Mouse (Mus musculus) left cerebral cortex, adult 6 months (tissue): ENCODE results near the gene Cox8b. TPM values are rescaled to one million over a fixed set of nuclear protein-coding genes. Genes with fewer than 3 reads are reported as not detected.

Experiments
- long read RNA-seq, 2 experiments: library from polyadenylated mRNA; unstranded; transcript quantifications; one replicate each; pipeline ENCODE4 v2.0.0; 2019 to 2020
- polyA plus RNA-seq: library from polyadenylated mRNA; unstranded; fragments of <200 nt; fragmentation: Nextera tagmentation; gene quantifications from 2 replicates; pipeline ENCODE4 v1.2.3, GENCODE M21; 2021

The Cox8b gene
- 1.3 and 2.4 TPM in 2 replicates for polyA plus RNA-seq
- long read RNA-seq, experiment 1, partial matches to known transcripts = 0 of 1 reads
- long read RNA-seq, experiment 1, other reads (novel, unspliced or antisense) = 0 of 1 reads
- long read RNA-seq, experiment 2, partial matches to known transcripts = 0 of 1 reads
- long read RNA-seq, experiment 2, other reads (novel, unspliced or antisense) = 0 of 1 reads

DNA sequence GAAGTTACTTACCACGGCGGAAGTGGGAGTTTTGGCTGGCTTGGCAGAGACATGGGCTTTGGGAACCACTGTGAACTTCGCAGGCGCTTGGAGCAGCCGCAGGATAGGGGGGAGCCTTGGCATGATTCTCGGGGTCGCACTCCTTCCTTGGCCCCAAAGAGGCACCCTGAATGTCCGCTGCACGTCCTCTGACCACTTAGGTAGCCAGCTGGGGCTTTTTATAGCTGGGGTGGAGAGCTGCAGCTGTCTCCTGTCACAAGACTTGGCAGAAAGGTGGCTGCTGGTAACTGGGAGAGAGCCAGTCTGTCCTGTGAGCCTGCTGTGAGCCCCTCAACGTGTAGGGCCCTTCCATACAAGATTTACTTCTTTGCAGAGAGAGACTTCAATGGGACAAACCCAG, at the start of gene Cox8b:
Cox8b (minus strand) TSS at position 227 of the 400 bp plus-strand sequence.

DNA sequence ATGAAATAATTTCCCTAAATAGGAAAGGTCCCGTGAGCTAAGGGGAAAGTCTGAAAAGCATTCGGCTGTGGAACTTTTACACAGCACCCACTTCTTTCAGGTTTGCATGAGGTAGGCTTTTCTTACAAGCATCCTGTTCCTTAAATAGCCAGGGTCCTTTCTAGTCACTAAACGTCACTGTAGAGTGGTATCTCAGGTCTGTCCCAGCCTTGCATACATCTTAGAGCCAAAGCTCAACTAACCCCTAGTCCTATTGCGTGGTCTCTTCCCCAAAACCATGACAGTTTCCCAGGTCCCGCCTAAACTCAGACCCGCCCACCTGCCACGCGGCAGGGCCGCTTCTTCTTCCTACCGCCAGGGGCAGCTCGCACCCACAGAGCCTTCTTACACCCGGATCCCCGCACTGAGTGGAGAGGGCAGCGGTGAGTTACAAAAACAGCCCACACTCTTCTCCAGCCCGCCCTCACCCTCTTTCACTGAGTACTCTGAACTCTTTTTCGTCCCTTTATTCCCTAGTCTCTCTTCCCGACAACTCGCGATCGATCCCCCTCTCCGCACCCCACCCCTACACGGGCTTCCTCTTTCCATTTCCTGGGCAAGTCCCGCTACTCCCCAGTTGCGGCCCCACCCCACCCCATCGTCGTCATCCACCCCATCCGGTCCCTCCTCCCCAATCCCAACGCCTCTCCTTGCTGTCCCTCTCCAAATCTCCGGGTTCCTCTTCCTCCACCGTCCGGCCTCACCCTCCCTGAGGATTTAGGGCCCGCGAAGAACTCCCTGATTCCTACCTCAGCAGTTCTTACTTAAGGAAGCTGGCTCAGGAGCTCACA, 41.2 kb upstream of the Cox8b start, which contains the start of gene Pgghg:
Pgghg (plus strand) TSS at position 170 of the 830 bp plus-strand sequence.

GRCm38 (mm10) chr7:140920418-140921029, 20.3 kb upstream of the Cox8b start, which contains the start of gene Nlrp6:
Gene Nlrp6 (plus strand): TSS chr7:140920902.

DNA sequence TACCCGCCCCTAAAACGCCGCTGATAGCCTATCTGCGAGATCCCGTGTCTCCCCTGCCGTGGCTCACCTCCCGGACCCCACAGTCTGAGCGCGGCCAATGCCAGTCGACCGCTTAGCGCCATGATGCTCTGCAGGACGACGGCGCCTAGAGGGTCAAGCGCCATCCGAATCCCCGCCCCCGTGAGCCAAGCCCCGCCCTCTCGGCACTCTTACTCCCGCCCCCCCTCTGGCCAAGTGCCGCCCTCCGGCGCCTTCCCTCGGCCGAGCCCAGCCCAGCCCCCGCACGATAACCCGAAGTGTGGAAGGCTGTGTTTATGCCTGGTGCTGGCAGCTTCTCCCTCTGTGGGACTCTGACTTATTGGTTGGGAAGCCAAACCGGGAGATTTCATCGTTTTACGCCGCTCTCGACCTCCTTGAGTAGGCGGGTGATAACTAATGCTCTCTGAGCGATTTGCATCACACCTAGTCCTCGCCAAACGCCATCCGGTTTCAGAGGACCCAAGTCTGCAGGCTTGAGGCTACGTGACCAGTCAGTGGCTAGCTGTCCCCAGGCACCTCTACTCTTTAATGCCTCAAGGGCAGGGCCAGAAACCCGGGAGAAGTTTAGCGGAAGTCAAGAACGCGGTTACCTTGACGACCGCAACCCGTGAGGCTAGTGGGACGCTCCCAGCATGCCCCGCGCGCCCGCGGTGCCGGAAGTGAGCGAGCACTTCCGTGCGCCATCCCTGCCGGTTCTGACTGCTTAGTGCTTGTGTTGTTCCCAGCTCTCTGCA, 18.4 kb downstream of the Cox8b start, which contains the start of the genes Psmd13 and Sirt3:
Psmd13 (plus strand) TSS at position 273 of the 773 bp plus-strand sequence.
Sirt3 (minus strand) TSS at position 614 of the 773 bp plus-strand sequence.

DNA sequence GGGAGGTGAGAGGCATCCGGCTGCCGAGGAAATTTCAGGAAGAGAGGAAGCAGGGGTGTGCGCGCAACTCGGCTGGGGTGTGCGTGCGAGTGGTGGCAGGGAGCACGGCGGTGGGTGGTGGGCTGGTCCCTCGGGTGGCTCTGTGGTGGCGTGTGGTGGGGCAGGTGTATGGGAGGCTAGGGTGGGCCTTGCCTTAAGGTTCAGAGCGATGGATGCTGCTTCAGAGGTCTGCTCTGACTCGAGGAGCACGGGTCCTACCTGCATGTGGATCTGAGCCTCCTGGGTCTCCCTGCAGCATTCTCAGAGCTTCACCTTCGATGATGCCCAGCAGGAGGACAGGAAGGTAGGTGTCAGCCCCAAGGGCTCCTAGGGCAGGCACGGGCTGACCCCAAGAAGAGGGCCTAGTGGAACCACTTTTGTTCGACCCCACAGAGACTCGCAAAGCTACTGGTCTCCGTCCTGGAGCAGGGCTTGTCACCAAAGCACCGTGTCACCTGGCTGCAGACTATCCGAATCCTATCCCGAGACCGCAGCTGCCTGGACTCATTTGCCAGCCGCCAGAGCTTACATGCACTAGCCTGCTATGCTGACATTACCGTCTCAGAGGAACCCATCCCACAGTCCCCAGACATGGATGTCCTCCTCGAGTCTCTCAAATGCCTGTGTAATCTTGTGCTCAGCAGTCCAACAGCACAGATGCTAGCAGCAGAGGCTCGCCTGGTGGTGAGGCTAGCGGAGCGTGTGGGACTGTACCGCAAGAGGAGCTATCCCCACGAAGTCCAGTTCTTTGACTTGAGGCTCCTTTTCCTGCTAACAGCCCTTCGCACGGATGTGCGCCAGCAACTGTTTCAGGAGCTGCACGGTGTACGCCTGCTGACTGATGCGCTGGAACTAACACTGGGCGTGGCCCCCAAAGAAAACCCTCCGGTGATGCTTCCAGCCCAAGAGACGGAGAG, 42.4 kb downstream of the Cox8b start, which contains the start of gene Bet1l:
Bet1l (minus strand) TSS at position 28 of the 956 bp plus-strand sequence.

GRCm38 (mm10) chr7:140856785-140857549, 43.3 kb downstream of the Cox8b start, which contains the start of gene Ric8a:
Gene Ric8a (plus strand): TSS chr7:140856957.

DNA sequence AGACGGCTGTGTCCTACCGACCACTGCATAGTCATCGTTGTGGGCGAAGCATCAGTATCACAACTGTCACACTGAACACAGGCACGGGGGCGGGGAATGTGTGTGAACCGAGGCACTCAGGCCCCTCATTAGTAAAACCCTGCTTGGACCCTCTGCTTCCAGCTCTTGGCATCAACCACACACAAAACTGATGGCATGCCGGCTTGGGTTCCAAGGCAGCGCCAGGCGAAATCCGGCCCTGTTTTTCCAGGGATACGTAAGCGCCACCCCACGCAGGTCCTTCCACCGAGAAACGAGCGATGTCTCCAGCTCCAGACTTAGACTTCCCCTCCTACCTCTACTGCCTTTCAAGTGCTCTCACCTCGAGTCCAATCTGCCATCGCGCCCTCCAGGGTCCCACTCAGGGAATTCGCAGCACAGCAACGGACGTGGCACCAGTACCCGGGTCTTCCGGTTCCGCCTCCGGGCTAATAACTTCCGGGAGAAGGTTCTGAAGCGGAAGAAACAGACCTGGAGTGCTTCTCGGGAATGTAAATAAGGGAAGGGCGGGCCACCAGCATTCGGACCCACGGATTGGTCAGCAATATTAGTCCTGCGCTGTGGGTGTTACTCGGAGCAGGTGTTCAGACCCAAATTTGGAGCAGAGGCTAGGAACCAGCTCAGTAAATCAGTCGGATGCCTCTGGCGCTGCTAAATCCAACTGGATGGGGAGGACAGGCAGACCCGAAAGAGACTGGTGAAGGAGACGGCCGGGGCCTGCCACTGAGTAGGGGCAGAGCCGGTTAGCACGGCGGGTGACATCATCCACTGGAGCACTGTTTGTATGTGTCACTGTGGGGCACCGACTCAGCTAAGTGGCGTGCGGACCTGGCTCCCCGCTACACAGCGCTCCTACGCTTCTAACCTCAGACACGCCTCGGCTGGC, 44.1 kb downstream of the Cox8b start, which contains the start of gene Gm45785:
Gm45785 (minus strand) TSS at position 472 of the 925 bp plus-strand sequence.

Other genes starting within 250 kb of the Cox8b start
- 0.18 and 0.56 TPM in 2 replicates for gene Olfr539, start 240.5 kb downstream of the Cox8b start, polyA plus RNA-seq
- gene Olfr45, start 218.5 kb downstream of the Cox8b start, polyA plus RNA-seq = not detected in 2 replicates
- gene Olfr541, start 203.2 kb downstream of the Cox8b start, polyA plus RNA-seq = not detected in 2 replicates
- 0.67 and 1.3 TPM in 2 replicates for gene Cyp2e1, start 136.7 kb downstream of the Cox8b start, polyA plus RNA-seq
- 0.13 TPM in 1 of 2 replicates, not detected in the other for gene Syce1, start 112.6 kb downstream of the Cox8b start, polyA plus RNA-seq
- 12.4 and 16.1 TPM in 2 replicates for gene Zfp941, start 78.3 kb downstream of the Cox8b start, polyA plus RNA-seq
- gene Urah, start 65.4 kb downstream of the Cox8b start, polyA plus RNA-seq = 5.4 and 7.9 TPM in 2 replicates
- gene Scgb1c1, start 54.9 kb downstream of the Cox8b start, polyA plus RNA-seq = not detected in 2 replicates
- gene Odf3, start 52.6 kb downstream of the Cox8b start, polyA plus RNA-seq = 0.09 TPM in 1 of 2 replicates, not detected in the other
- 0.92 TPM in 1 of 2 replicates, not detected in the other for gene Gm45785, start 44.1 kb downstream of the Cox8b start, polyA plus RNA-seq
- gene Ric8a, start 43.5 kb downstream of the Cox8b start, polyA plus RNA-seq = 48.8 and 56.4 TPM in 2 replicates
- 76.3 and 90.2 TPM in 2 replicates for gene Bet1l, start 42.9 kb downstream of the Cox8b start, polyA plus RNA-seq
- 90.3 and 118 TPM in 2 replicates for gene Psmd13, start 18.5 kb downstream of the Cox8b start, polyA plus RNA-seq
- gene Sirt3, start 18.1 kb downstream of the Cox8b start, polyA plus RNA-seq = 125 and 147 TPM in 2 replicates
- gene Nlrp6, start 20.5 kb upstream of the Cox8b start, polyA plus RNA-seq = 0.38 and 0.43 TPM in 2 replicates
- 2.2 and 2.3 TPM in 2 replicates for gene Pgghg, start 40.9 kb upstream of the Cox8b start, polyA plus RNA-seq
- not detected in 2 replicates for gene Ifitm5, start 49.8 kb upstream of the Cox8b start, polyA plus RNA-seq
- gene Gm45717, start 55.5 kb upstream of the Cox8b start, polyA plus RNA-seq = not detected in 2 replicates
- gene Ifitm2, start 55.5 kb upstream of the Cox8b start, polyA plus RNA-seq = 41.1 and 49.4 TPM in 2 replicates
- 6.8 and 8.0 TPM in 2 replicates for gene Ifitm1, start 66.8 kb upstream of the Cox8b start, polyA plus RNA-seq
- gene Ifitm3, start 110.3 kb upstream of the Cox8b start, polyA plus RNA-seq = 54.3 and 69.5 TPM in 2 replicates
- 0.44 and 1.1 TPM in 2 replicates for gene Ifitm6, start 117.5 kb upstream of the Cox8b start, polyA plus RNA-seq
- gene Gm17387, start 128.7 kb upstream of the Cox8b start, polyA plus RNA-seq = not detected in 2 replicates
- gene B4galnt4, start 160.7 kb upstream of the Cox8b start, polyA plus RNA-seq = 19.2 and 19.7 TPM in 2 replicates
- gene Pkp3, start 177.8 kb upstream of the Cox8b start, polyA plus RNA-seq = 0.23 TPM in 1 of 2 replicates, not detected in the other
- gene Sigirr, start 200.1 kb upstream of the Cox8b start, polyA plus RNA-seq = 2.1 TPM in 2 replicates
- not detected in 2 replicates for gene Ano9, start 217.4 kb upstream of the Cox8b start, polyA plus RNA-seq
- 33.2 and 42.7 TPM in 2 replicates for gene Ptdss2, start 221.9 kb upstream of the Cox8b start, polyA plus RNA-seq